Mouse (Mus musculus) WW6 (cell line): Measurements from ENCODE around the gene Adgrl2.

Experiments used
- DNase-seq: peaks from one replicate; pipeline ENCODE4 v3.0.0-alpha.2; 2013; ENCODE audit warnings: low read depth, low spot score

Gene Adgrl2

DNA sequence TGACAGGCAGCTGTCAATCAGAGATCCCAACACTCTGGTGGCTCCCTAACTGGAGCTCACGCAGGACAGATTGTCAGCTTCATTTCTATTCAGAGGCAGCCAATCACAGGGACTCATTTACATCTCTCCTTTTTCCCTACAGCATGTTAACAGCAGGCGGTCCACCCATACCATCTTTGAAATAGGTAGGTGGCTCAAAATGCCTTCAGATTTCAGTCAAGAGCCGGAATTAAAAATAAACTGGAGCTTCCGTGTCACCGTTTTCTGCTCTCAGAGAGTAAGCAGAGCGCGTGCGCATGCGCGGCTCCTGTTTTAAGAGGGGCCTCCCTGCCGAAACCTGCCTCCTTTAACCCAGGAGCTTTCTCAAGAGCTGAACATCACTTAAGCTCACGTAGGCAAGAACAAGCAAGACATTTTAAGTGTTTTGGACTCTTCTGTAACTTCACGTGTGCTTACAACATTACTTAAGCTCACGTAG is 67.7 kb downstream of the Adgrl2 start:
- DNase-seq = no peak

DNA sequence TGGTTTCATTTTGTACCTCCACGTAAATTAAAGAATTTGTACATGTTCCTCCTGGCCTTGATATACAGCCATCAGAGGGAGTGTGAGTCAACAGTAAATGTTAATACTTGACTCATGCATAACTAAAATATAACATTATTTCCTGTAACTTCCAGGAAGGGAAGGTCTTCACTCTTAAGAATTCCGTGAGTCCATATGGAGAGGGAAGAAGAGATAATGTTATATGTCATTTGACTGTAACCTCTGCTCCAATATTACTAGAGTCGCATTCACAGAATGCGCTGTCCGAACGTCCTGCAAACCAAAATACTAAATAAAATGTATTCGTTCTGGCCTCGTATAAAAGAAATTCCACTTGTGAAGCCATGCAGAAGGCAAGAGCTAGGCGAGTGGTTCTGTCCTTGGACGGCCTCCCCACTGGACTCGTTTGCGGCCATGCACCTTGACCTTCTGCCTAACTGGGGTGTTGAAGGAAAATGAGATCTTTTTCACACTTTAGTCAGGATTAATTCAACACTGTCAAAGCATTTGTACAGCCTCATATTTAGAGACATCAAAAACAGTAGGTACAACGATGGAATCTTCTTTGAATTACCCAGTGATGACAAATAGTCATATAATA is 68.3 kb downstream of the Adgrl2 start:
- no peak for DNase-seq

DNA sequence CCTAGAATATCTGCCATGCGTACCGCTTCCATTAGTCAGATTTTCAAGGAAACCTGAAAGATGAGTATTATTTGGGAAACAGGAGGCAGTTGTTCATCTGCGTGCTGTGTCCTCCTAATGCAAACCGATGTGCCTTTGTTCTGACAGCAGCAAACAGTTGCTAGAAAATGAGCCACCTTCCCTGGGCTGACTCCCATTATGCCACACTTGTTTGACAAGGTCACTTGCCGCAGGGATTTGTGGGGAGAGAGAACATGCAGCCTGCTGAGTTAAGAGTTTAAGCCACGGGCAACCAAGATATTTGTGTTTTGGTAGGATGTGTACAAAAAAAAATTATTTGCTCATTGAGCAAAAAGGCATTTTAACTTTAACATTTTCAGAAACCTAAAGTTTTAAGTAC is 69.5 kb downstream of the Adgrl2 start:
- no peak for DNase-seq

DNA sequence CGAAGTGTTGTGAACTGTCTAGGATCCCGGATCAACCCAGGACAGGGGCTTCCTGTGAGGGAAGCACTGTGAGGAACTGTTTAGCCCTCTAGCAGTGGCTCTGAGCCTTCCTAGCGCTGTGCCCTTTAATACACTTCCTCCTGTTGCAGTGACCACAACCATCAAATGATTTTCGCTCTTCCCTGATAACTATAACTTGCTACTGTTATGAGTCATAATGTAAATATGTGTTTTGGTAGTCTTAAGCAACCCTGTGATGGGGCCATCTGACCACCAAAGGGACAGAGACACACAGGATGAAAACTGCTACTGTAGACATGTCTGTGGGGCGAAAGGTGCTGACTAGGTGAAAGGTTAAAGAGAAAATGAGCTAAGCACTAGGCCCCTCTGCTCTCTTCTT is 71.9 kb downstream of the Adgrl2 start:
- no peak for DNase-seq

DNA sequence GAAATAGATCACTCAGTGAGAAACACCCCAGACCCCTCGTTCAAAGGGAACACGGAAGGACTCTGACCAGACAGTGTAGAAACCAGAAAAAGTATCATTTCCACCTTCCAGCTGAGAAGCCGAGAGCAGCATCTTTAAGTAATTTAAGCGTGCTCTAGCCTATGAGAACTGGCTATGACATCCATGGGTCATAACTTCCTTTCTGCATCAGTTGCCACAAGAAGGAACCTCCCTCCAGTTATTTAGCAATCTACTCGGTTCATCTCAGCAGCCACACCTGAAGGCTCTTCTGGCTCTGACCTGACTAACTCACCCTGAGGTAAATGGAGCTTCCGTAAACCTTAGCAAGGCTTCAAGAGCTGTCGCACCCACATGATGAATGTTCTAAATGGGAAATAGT is 72.5 kb downstream of the Adgrl2 start:
- DNase-seq = no peak

DNA sequence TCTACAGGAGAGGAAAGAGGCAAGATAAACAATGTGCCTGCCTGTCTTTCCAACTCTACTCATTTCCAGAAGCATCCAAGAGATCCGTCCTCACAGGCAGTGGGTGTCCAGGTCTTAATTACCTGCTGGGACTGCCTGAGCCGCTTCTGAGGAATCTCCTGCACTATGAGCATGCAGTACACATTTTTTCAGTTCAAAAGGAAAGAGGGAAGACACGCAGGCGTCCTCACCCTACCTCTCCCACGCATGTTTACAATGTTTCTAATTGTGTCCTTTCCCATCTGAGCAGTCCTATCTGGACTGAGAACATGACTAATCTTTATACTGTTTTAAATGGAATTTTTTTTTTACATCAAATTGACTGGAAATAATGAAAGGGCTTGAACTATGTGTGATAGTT is 74.1 kb downstream of the Adgrl2 start:
- DNase-seq = no peak

DNA sequence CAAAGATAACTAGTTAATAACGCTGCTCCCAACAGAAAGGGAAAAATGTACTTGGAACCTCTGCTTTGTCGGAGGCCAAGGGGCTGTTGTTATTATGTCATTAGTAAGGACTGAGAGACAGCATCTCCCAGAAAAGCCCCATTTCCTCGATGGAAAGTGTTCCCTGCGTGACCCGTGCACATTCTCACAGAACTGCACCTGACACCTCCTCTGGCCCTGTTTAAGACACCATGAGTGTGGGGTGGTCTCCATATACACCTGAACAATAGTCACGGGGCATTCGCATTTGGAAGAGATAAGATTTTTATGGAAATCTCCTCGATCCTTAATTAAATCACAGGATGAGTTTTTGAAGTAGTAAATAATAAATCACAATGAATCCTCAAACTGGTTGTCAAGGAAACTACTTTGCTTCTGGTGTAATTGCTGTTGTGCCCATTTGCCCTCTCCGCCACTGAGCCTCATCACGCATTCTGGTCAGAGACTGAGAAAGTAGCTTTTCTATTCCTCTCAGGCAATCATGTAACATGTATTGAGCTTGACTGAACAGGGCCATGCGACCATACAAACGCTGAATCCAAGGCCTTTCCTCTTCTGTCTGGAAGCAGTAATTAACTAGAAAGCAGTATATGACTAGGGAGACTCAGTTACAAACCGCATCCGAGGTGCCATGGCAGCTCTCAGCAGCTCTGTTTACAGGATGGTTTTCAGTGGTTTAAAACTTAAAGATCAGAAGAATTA is 77.2 kb downstream of the Adgrl2 start:
- no peak for DNase-seq

DNA sequence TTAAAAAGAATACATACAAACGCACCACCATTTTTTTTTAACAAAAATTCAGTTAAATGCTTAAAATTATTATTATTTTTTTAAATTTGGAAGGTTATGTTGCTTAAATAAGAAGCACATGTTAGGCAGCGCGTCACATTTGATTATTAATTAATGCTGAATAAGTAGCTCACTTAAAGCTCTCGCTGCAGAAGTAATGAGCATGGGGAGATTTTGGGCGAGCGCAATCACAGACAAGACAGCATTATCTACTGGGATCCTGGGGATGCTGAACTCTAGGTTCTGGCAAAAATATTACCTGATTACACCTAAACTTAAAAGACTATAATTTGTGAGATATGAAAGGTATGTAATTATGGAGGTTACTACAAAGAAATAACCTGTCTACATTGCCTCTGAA is 77.8 kb downstream of the Adgrl2 start:
- no peak for DNase-seq

DNA sequence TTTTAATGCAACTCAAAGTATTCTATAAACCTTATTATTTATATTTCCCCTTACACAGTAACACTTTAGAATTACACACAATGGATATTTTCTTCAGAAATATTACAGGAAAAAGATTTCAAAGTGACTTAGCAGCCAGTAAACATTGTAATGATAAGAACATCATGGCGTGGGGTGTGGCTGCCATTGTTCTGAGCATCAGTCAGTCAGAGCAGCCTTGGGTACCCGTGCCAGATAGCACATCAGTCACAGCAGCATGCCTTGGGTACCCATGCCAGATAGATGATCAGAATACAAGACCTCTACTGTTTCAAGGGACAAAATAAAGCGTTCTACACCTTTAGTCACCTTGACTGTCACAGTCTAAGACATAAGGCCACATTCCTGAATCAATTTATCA is 82.5 kb downstream of the Adgrl2 start:
- DNase-seq = no peak

DNA sequence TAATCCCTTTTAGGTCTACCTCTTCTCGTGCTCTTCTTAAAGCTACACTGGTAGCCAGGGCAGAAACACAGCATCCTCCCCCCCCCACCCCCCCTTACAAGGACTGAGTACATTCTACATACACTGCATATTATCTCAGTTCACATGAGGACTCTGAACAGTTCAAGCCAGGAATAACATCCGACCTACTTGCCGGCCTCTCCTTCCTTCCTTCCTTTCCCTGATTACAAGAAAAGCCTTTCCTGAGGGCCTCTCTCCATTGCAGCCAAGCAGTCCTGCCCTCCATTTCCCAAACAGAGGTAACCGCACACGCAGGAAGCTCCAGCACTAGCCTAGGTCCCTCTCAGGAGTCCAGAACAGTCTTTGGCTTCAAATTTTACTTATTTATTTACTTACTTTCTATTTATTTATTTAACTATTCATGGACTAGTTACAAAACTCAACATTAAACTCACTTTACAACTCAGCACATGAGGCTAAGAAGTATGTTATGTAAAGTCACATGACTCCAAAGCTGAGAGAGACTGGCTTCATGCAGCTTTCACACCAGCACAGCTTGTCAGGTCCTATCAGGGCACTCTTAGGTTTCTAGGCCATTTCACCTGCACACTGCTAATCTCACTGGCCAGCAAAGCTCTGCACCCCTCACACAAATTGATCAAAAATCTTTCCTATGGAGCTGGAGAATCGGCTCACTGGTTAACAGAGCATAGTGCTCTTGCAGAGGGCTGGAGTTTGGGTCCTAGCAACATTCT is 83.2 kb downstream of the Adgrl2 start:
- no peak for DNase-seq

DNA sequence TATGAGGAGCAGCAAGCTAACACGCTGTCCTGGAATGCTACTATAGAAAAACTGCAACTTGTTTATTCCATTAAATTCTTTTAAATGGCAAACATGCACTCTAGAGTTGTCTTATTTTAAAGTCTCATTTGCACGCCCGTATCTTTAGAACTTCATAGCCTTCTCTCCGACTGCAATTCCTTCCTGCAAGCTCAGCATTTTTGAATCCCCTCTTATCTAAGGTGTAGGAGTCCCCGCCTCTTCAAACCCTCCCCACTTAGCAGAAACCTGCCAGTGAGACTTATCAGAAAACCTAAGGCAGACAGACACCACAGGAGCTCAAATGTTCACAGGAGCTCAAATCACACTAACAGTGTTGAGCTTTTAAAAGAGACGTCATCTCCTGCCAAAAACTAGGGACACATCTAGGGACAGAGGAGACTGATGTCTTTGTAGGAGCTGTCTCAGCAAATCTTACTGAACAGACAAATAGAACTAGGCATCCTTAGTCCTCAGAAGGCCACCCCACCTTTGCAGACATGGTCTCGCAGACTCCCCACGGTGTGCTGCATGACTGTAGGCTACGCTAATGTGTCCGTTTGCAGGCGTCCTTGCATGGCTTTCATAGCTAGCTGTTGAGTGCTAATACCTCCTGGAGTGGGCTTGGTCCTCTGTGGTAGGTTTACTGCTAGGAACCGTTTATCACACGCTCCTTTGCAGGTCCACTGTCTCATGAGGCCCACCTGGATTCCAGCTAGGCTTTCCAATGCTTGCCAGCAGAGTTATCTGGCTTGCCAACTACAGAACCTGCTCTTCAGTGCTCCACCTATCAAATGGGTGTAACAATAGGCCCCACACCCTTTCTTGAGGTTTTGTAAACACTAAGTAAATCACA is 84.2 kb downstream of the Adgrl2 start:
- DNase-seq = no peak

DNA sequence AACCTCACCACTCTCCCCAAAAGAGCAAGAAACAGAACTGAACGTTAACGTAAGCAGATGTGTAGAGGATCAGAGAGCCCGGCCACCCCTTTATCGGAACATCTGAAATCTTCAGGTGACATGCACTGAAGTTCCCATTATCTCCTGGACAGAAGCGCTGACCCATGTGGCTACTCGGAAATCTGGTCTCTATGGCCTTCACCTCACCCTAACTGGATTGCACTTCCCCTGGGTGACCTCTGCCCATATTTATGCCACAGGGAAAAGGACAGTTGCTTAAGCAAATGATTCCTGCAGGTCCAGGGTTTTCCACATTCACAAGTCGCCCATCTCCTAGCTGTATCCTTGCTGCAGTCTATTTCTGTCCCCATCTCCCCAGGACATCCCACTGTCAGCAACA is 84.9 kb downstream of the Adgrl2 start:
- DNase-seq = no peak

DNA sequence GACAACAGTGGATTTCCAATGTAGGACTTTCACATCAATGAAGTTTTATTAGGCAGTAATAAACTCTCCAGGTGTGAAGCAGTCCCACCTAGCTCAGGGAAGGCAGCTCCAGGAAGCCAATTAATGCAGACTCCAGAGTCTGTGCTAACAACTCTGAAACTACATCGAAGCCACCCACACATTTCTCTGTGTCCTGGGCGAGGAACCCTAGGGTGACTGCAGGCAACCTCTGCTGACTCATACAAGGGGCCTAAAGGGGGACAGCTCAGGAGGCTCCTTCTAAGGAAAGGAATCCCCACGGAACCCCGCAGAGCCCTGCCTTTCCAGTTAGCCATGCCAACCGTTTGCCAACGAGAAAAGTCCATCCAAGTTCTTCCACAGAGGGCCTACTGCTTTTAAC is 90.5 kb downstream of the Adgrl2 start:
- DNase-seq = no peak

DNA sequence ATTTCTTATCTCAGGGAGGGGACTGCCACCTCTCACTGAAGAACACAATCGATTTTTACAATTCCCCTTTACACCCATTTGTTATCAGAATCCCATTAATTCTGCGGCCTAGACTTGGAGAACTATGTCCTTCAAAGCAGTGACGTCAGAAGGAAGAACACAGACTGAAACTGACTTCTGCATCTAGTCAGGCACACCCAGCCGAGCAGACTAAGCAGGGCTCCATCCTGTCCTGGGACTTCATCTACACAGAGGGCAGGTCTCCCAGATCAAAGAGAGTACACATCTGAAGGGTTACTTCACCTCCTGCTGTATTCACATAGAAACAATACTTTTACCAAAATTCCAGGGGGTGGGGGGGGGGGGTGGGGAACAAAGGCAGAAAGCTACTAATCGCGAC is 90.9 kb downstream of the Adgrl2 start:
- DNase-seq = no peak

DNA sequence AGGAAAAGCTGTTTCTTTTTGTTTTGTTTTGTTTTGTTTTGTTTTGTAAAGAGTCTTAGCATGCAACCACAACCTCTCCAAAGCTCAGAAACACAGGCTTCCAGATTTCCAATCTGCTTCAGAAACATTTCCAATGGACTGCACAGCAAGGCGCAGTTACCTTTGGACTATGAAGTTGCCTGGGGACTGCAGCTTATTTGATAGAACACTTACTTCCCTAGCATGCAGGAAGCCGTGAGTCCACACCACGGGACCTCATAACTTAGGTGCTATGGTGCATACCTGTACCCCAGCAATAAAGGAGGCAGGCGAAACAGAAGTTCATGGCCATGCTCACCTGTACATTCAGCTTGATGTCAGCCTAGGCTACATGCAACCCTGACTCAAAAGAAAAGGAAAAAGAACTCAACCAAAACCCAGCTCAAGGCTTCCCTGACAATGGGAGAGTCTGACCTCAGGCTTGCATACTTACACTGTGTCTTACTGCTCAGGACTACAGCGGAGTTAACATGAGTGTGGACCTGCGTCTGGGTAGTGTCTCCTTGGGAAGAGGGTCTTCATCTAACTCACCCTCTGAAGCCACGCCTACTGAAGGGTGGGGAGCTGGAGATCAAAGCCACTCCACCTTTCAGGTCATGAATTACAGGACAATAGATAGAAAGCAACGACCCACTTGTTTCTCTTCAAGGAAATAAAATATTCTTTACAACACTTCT is 91.7 kb downstream of the Adgrl2 start:
- no peak for DNase-seq

DNA sequence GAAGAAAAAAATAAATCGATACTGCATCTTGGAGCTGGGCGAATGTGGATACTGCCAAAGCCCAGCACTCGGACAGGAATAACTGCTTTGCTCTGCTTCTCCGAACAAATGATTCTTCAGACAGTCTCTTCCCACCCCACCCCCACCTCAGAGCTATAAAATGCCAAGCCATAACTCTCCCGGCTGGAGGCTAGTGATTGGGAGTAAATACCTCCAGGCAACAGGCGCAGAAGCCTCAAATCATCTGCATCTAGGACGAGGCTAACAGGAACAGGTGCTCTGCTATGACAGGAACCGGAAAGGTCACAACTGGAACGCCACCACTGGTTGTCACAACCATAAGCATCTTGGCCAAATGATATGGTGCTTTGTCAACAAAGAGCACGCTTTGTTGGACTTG is 94.1 kb downstream of the Adgrl2 start:
- DNase-seq = no peak

DNA sequence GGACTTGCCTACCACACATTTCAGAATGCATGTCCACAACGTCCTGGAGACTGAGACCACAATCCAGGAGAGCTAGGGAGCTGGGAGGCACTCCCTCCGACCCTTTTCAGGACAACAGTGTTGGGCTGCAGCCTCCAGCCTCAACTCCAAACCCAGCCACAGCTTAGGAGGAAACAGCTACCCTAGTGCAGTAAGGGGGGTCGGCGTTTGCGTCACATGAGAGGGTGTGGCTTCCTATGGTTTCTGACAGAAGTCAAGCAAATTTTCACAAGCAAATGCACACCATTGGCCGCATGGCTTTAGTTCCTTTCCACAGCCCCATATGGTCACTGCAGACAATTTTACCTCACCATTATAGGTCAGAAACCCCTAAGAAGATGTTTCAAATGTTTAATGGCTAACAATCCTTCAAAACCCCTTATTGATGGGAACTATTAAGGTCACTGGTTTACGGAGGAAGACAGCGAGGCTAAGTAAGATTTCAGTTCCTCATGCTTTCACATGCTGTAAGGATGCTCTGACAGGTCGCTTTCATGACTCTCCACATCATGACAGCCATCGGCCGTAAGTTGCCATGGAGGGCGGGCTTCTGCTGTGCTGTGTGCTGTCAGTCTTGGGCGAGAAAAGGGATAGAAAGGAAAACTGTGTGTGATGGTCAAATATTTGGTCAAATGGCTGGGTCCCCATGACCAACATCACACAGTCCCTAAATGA is 94.8 kb downstream of the Adgrl2 start:
- DNase-seq = no peak

DNA sequence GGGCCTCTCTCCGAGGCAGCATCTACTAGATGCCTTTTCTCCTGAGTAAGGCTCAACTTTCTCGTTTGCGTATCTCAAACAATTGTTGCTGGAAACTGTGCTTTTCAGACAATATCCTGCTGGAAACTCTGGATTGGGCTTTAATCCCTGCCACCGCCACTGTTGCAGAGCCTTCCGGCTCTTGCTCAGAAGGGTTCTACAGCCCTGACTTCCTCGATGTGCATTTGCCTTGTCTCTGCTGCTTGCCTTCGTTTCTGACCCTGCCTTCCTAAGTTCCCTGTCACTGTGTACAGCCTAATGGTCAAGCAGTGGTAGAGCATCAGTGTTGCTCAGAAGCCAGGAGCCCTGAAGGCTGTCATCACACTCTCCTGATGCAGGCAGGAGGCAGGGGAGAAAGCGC is 95.5 kb downstream of the Adgrl2 start:
- DNase-seq = no peak

DNA sequence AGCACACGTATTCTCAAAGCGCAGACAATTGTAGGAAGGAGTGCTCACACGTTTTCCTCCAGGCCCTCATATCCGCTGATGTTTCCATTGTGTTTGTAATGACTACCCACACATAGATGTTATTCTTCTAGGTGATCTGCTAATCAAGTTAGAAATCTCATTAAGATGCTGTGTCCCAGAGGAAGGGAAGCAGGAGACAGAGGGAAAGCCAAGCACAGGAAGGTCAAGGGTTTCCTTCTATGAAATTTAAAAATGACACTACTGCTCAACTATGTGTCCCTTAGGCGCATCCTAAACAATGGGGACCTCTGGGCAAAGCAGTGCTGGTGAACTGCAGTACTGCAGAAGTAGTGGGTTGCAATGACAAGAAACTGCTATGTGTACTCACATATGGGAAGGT is 102.5 kb downstream of the Adgrl2 start:
- DNase-seq = no peak

DNA sequence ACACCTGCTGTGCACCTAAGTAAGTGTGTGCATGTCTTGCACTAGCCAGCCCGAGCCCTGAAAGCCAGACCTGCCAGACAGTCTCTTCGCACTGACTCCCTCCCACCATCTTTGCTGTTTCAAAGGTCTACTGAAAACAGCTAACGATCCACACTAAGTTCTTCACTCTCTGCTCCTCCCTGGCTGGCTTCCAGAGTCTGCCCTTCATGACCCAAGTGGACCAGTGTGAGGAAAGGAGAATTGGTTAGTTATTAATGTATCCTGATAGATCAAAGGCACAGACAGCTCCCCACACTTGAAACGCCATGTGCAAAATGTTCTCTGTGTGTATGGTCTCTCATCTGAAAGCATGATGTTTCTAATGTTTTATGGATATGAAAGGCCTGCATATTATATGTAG is 103.4 kb downstream of the Adgrl2 start:
- no peak for DNase-seq
